16 mouse cellular contexts compared by ENCODE assay signal in genomic region chr3:137933986-137934385, GRCm38 (mm10).
"Had no signal": no experiment of that assay in that cellular context is flagged by ENCODE, and none has a peak within 500 bp of the region (broad histone marks: within the 10 kb centered on the region; RNA-seq: fewer than 3 reads in every experiment).

No protein-coding gene starts in this region.

- DNase-seq: kidney, adult 2 months; kidney, postnatal 14 days; kidney, postnatal 4 days; liver; lung, adult 18-20 months; midbrain, embryonic 14.5 days; right cerebral cortex, postnatal 25 days; spleen, adult 18-20 months; thymus, postnatal 25 days had no signal

- H3K9ac ChIP-seq: kidney, embryonic 15.5 days; limb, embryonic 13.5 days; liver, embryonic 12.5 days; liver, embryonic 15.5 days; stomach, embryonic 15.5 days had no signal

- H3K4me3 ChIP-seq: kidney, embryonic 15.5 days; limb, embryonic 10.5 days; limb, embryonic 13.5 days; liver, embryonic 12.5 days; liver, embryonic 15.5 days; stomach, embryonic 15.5 days had no signal

- H3K27ac ChIP-seq: kidney, embryonic 15.5 days; limb, embryonic 10.5 days; limb, embryonic 13.5 days; liver, embryonic 12.5 days; liver, embryonic 15.5 days; stomach, embryonic 15.5 days had no signal

- H3K4me2 ChIP-seq: kidney, embryonic 15.5 days; limb, embryonic 13.5 days; liver, embryonic 12.5 days; liver, embryonic 15.5 days; midbrain, embryonic 11.5 days; stomach, embryonic 15.5 days had no signal

- ATAC-seq: liver, embryonic 12.5 days had no signal

- H3K9me3 ChIP-seq: kidney, embryonic 15.5 days; limb, embryonic 10.5 days; limb, embryonic 13.5 days; liver, embryonic 12.5 days; liver, embryonic 15.5 days; stomach, embryonic 15.5 days had no signal

- H3K4me1 ChIP-seq: limb, embryonic 13.5 days had no signal

- H3K27me3 ChIP-seq: kidney, embryonic 15.5 days; limb, embryonic 13.5 days; liver, embryonic 12.5 days; liver, embryonic 15.5 days; stomach, embryonic 15.5 days had no signal
